Mouse (Mus musculus): ENCODE measurements around the gene Rpain. TPM values are rescaled to one million over a fixed set of nuclear protein-coding genes. Genes with fewer than 3 reads are reported as not detected.
A peak's percentile ranks its signal among the peaks of the same experiment; 100 is the strongest.

The Rpain gene
- polyA plus RNA-seq, 1 experiment from 2014 or later, result 61.5 TPM

- 78% methylated on average over 4 of the region's 4 CpGs for WGBS
- Histone ChIP-seq H3K9me3 (ENCODE audit: control insufficient read depth, low read length) (no peaks in the 10 kb centered on the region), H3K4me2 (ENCODE audit: low read depth, low read length) (no peak overlapping the region), H3K27ac (ENCODE audit: low read length) (no peak overlapping the region), H3K9ac (ENCODE audit: low read depth, low read length) (no peak overlapping the region), H3K27me3 (replicated peaks; ENCODE audit: control insufficient read depth, insufficient read depth, low read length) (no peaks in the 10 kb centered on the region), H3K4me3 (ENCODE audit: low read length) (no peak overlapping the region), H3K36me3 (ENCODE audit: control insufficient read depth, insufficient read depth, low read length) (peaks cover 20% of the 10 kb centered on the region), H3K4me1 (ENCODE audit: control insufficient read depth, insufficient read depth, low read length) (peaks cover 4% of the 10 kb centered on the region)
- no peak for ATAC-seq
Measured at GRCm38 (mm10) chr11:70964222-70964907, 5.6 kb upstream of the Rpain start.

GRCm38 (mm10) chr11:70969271-70969794 is 680 bp upstream of the Rpain start:
- ATAC-seq, result peak; percentile 28
- Histone ChIP-seq H3K4me1 (ENCODE audit: control insufficient read depth, insufficient read depth, low read length) (peaks cover 4% of the 10 kb centered on the region), H3K36me3 (ENCODE audit: control insufficient read depth, insufficient read depth, low read length) (peaks cover 9% of the 10 kb centered on the region; the same call in 1 of the 2 replicates), H3K27me3 (replicated peaks; ENCODE audit: control insufficient read depth, insufficient read depth, low read length) (no peaks in the 10 kb centered on the region), H3K27ac (ENCODE audit: low read length) (peak overlapping the region; percentile 89), H3K9ac (ENCODE audit: low read depth, low read length) (peak overlapping the region; percentile 95), H3K4me3 (ENCODE audit: low read length) (peak overlapping the region; percentile 92), H3K9me3 (ENCODE audit: control insufficient read depth, low read length) (no peaks in the 10 kb centered on the region), H3K4me2 (ENCODE audit: low read depth, low read length) (peak overlapping the region; percentile 84)
- under 1% methylated on average over 25 of the region's 25 CpGs for WGBS

GRCm38 (mm10) chr11:70970560-70971540 is 837 bp downstream of the Rpain start:
- Histone ChIP-seq H3K27ac (ENCODE audit: low read length) (peak overlapping the region; percentile 94), H3K4me2 (ENCODE audit: low read depth, low read length) (peak overlapping the region; percentile 91), H3K27me3 (replicated peaks; ENCODE audit: control insufficient read depth, insufficient read depth, low read length) (no peaks in the 10 kb centered on the region), H3K9me3 (ENCODE audit: control insufficient read depth, low read length) (no peaks in the 10 kb centered on the region), H3K4me1 (ENCODE audit: control insufficient read depth, insufficient read depth, low read length) (peaks cover 4% of the 10 kb centered on the region), H3K4me3 (ENCODE audit: low read length) (peak overlapping the region; percentile 92), H3K36me3 (ENCODE audit: control insufficient read depth, insufficient read depth, low read length) (no peaks in the 10 kb centered on the region), H3K9ac (ENCODE audit: low read depth, low read length) (peak overlapping the region; percentile 74)
- ATAC-seq, result peak; percentile 41
- 17% methylated on average over 24 of the region's 24 CpGs for WGBS

- Histone ChIP-seq H3K27ac (ENCODE audit: low read length) (no peak overlapping the region), H3K27me3 (replicated peaks; ENCODE audit: control insufficient read depth, insufficient read depth, low read length) (no peaks in the 10 kb centered on the region), H3K9me3 (ENCODE audit: control insufficient read depth, low read length) (no peaks in the 10 kb centered on the region), H3K4me1 (ENCODE audit: control insufficient read depth, insufficient read depth, low read length) (peaks cover 4% of the 10 kb centered on the region), H3K4me2 (ENCODE audit: low read depth, low read length) (no peak overlapping the region), H3K36me3 (ENCODE audit: control insufficient read depth, insufficient read depth, low read length) (peaks cover 9% of the 10 kb centered on the region), H3K4me3 (ENCODE audit: low read length) (no peak overlapping the region), H3K9ac (ENCODE audit: low read depth, low read length) (no peak overlapping the region)
- 73% methylated on average over 1 of the region's 1 CpGs for WGBS
- no peak for ATAC-seq
Measured at GRCm38 (mm10) chr11:70972586-70972985, 2.6 kb downstream of the Rpain start.

DNA sequence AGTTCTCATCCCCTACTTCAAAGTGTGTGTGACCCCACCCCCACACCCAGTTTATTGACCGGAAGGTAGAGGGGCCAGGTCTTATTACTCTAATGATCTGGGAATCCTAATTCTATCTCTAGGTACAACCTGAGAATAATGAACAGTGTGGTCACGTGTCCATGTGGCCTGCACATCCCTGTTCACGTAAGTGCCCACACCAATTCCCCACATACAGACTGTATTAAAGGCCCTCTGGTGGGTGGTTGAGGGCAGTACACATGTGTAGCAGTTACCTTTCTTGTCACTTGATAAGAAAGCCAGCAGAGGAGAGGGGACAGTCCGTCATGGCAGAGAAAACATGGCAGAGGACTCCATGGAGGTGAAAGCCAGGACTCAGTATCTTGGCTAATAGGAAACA is 3.9 kb downstream of the Rpain start:
- Histone ChIP-seq H3K4me2 (ENCODE audit: low read depth, low read length) (no peak overlapping the region), H3K4me1 (ENCODE audit: control insufficient read depth, insufficient read depth, low read length) (no peaks in the 10 kb centered on the region), H3K9ac (ENCODE audit: low read depth, low read length) (no peak overlapping the region), H3K9me3 (ENCODE audit: control insufficient read depth, low read length) (no peaks in the 10 kb centered on the region), H3K27me3 (replicated peaks; ENCODE audit: control insufficient read depth, insufficient read depth, low read length) (no peaks in the 10 kb centered on the region), H3K36me3 (ENCODE audit: control insufficient read depth, insufficient read depth, low read length) (peaks cover 9% of the 10 kb centered on the region), H3K27ac (ENCODE audit: low read length) (no peak overlapping the region), H3K4me3 (ENCODE audit: low read length) (no peak overlapping the region)
- 72% methylated on average over 4 of the region's 4 CpGs for WGBS
- ATAC-seq, result no peak

DNA sequence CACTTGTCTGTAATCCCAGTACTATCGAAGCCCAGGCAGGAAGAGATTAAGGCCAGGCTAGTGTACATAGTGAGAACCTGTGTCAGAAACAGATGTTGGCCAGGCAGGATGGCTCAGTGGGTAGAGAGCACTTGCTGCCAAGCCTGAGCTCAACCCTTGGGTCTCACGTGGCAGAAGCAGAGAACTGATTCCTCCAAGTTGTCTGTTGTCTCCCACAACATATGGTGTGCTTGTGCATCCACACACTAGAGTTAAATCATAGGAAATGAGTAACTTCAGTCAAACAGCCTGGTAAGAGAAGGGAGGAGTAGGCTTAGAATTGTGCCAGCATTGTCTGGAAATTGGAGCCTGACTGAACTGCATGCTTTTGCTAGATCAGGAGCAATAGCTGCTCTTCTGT is 5.2 kb downstream of the Rpain start:
- Histone ChIP-seq H3K27ac (ENCODE audit: low read length) (no peak overlapping the region), H3K9me3 (ENCODE audit: control insufficient read depth, low read length) (no peaks in the 10 kb centered on the region), H3K4me1 (ENCODE audit: control insufficient read depth, insufficient read depth, low read length) (no peaks in the 10 kb centered on the region), H3K4me3 (ENCODE audit: low read length) (no peak overlapping the region), H3K36me3 (ENCODE audit: control insufficient read depth, insufficient read depth, low read length) (peaks cover 11% of the 10 kb centered on the region), H3K9ac (ENCODE audit: low read depth, low read length) (no peak overlapping the region), H3K27me3 (replicated peaks; ENCODE audit: control insufficient read depth, insufficient read depth, low read length) (no peaks in the 10 kb centered on the region), H3K4me2 (ENCODE audit: low read depth, low read length) (no peak overlapping the region)
- no peak for ATAC-seq
- 75% methylated on average over 2 of the region's 2 CpGs for WGBS

DNA sequence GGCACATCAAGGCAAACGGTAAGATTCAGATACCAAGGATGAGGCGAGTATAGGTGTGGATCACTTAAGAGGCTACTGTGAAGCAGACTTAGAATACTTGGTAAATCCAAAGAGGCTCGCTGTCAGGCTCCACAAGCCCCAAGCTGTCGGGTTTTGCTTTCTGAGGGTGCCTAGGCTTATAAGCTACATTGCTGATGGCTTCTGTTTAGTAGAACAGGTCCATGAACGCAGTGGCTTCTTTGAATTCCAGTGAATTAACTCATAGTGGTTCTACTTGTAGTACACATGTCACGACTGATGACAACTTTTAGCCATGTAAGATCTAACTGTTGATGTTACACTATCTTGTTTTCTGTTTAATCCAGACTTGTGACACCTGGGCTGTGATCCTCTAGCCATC is 7.3 kb downstream of the Rpain start:
- H3K4me1 ChIP-seq (ENCODE audit: control insufficient read depth, insufficient read depth, low read length), result peaks cover 11% of the 10 kb centered on the region; the same call in 1 of the 2 replicates
- H3K4me2 ChIP-seq (ENCODE audit: low read depth, low read length), result no peak overlapping the region
- no peaks in the 10 kb centered on the region for H3K9me3 ChIP-seq (ENCODE audit: control insufficient read depth, low read length)
- H3K27me3 ChIP-seq (replicated peaks; ENCODE audit: control insufficient read depth, insufficient read depth, low read length), result no peaks in the 10 kb centered on the region
- H3K27ac ChIP-seq (ENCODE audit: low read length), result no peak overlapping the region
- no peak overlapping the region for H3K9ac ChIP-seq (ENCODE audit: low read depth, low read length)
- WGBS, result 89% methylated on average over 6 of the region's 6 CpGs
- peaks cover 13% of the 10 kb centered on the region for H3K36me3 ChIP-seq (ENCODE audit: control insufficient read depth, insufficient read depth, low read length)
- no peak overlapping the region for H3K4me3 ChIP-seq (ENCODE audit: low read length)
- ATAC-seq, result no peak

DNA sequence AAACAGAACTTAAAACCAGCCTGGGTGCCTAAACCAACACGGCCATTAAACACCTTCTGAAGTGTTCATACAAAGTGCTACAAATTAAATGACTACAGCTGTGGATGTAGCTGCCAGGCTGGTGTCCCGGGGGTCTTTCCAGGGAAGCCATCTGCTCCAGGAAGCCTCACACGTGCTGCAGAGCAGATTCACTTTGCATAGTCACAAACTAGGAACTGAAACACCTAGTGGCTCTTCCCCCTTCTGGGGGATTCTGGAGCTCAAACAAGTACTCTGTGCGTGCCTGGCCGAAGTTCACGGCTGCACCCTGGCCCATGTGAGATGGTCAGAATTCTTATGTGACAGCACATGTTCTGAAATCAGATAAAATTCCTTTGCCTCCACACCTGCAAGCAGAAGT is 10.2 kb downstream of the Rpain start:
- Histone ChIP-seq H3K4me3 (ENCODE audit: low read length) (no peak overlapping the region), H3K27me3 (replicated peaks; ENCODE audit: control insufficient read depth, insufficient read depth, low read length) (no peaks in the 10 kb centered on the region), H3K9me3 (ENCODE audit: control insufficient read depth, low read length) (no peaks in the 10 kb centered on the region), H3K4me2 (ENCODE audit: low read depth, low read length) (no peak overlapping the region), H3K36me3 (ENCODE audit: control insufficient read depth, insufficient read depth, low read length) (peaks cover 13% of the 10 kb centered on the region), H3K4me1 (ENCODE audit: control insufficient read depth, insufficient read depth, low read length) (peaks cover 11% of the 10 kb centered on the region; the same call in 1 of the 2 replicates), H3K9ac (ENCODE audit: low read depth, low read length) (no peak overlapping the region), H3K27ac (ENCODE audit: low read length) (no peak overlapping the region)
- no peak for ATAC-seq
- WGBS, result 87% methylated on average over 6 of the region's 6 CpGs
